Mouse (Mus musculus): ENCODE measurements around the gene Fxyd5.

Gene Fxyd5

GRCm38 (mm10) chr7:31042431-31042910 lies at the start of gene Fxyd5:
Fxyd5 (minus strand) TSS chr7:31042481.
- DNase-seq (ENCODE audit: low spot score in 2 of 2), result no peak

- peak; percentile 72 to 75 for DNase-seq (ENCODE audit: low spot score in 2 of 2)
These were observed 47.4 kb upstream of the Fxyd5 start for GRCm38 (mm10) chr7:31089721-31090120.

- DNase-seq (ENCODE audit: low spot score in 2 of 2), result no peak
These were observed 45.9 kb upstream of the Fxyd5 start for GRCm38 (mm10) chr7:31088206-31088605.

GRCm38 (mm10) chr7:31087262-31087661 lies 45.0 kb upstream of the Fxyd5 start:
- DNase-seq (ENCODE audit: low spot score in 2 of 2), result peak in 1 of 2 experiments; percentile 44

GRCm38 (mm10) chr7:31086175-31086755 lies 44.0 kb upstream of the Fxyd5 start:
- DNase-seq (ENCODE audit: low spot score in 2 of 2), result peak; percentile 67 to 86

- no peak for DNase-seq (ENCODE audit: low spot score in 2 of 2)
These were observed 42.9 kb upstream of the Fxyd5 start for GRCm38 (mm10) chr7:31085171-31085570.

GRCm38 (mm10) chr7:31084140-31084539 lies 41.9 kb upstream of the Fxyd5 start:
- no peak for DNase-seq (ENCODE audit: low spot score in 2 of 2)

- DNase-seq (ENCODE audit: low spot score in 2 of 2), result no peak
These were observed 40.7 kb upstream of the Fxyd5 start for GRCm38 (mm10) chr7:31082831-31083588.

- DNase-seq (ENCODE audit: low spot score in 2 of 2), result no peak
These were observed 39.8 kb upstream of the Fxyd5 start for GRCm38 (mm10) chr7:31082106-31082505.

GRCm38 (mm10) chr7:31081106-31081505 lies 38.8 kb upstream of the Fxyd5 start:
- no peak for DNase-seq (ENCODE audit: low spot score in 2 of 2)

GRCm38 (mm10) chr7:31080611-31081010 lies 38.3 kb upstream of the Fxyd5 start:
- no peak for DNase-seq (ENCODE audit: low spot score in 2 of 2)

GRCm38 (mm10) chr7:31079670-31080069 lies 37.4 kb upstream of the Fxyd5 start:
- DNase-seq (ENCODE audit: low spot score in 2 of 2), result no peak

- peak; percentile 32 to 36 for DNase-seq (ENCODE audit: low spot score in 2 of 2)
These were observed 35.7 kb upstream of the Fxyd5 start for GRCm38 (mm10) chr7:31077885-31078445.

- no peak for DNase-seq (ENCODE audit: low spot score in 2 of 2)
These were observed 35.2 kb upstream of the Fxyd5 start for GRCm38 (mm10) chr7:31077470-31077869.

- no peak for DNase-seq (ENCODE audit: low spot score in 2 of 2)
These were observed 34.2 kb upstream of the Fxyd5 start, which contains the start of gene Fxyd3 for GRCm38 (mm10) chr7:31076492-31076891. Fxyd3 (minus strand) TSS chr7:31076704.

GRCm38 (mm10) chr7:31074713-31075069 lies 32.4 kb upstream of the Fxyd5 start:
- no peak for DNase-seq (ENCODE audit: low spot score in 2 of 2)

- DNase-seq (ENCODE audit: low spot score in 2 of 2), result no peak
These were observed 31.9 kb upstream of the Fxyd5 start for GRCm38 (mm10) chr7:31074061-31074712.

- no peak for DNase-seq (ENCODE audit: low spot score in 2 of 2)
These were observed 31.3 kb upstream of the Fxyd5 start for GRCm38 (mm10) chr7:31073546-31073945.

GRCm38 (mm10) chr7:31072326-31072725 lies 30.0 kb upstream of the Fxyd5 start:
- no peak for DNase-seq (ENCODE audit: low spot score in 2 of 2)

GRCm38 (mm10) chr7:31070324-31070723 lies 28.0 kb upstream of the Fxyd5 start:
- no peak for DNase-seq (ENCODE audit: low spot score in 2 of 2)

GRCm38 (mm10) chr7:31069491-31069890 lies 27.2 kb upstream of the Fxyd5 start:
- no peak for DNase-seq (ENCODE audit: low spot score in 2 of 2)

- no peak for DNase-seq (ENCODE audit: low spot score in 2 of 2)
These were observed 25.6 kb upstream of the Fxyd5 start for GRCm38 (mm10) chr7:31067836-31068235.

Data from natural killer cell, adult 2 months (primary cell).